Mouse (Mus musculus) cerebellum, adult (tissue): ENCODE measurements around the gene Olfr282.
A peak's percentile ranks its signal among the peaks of the same experiment; 100 is the strongest.
"Not testable (repeated sequence)": the region's sequence is repeated elsewhere in the genome, so short reads cannot be mapped to it uniquely, and the experiment has no call there.

Source experiments
- ATAC-seq: cut with Nextera tagmentation; 2 replicates; pipeline ENCODE4 v1.9.2; 2017; ENCODE audit warnings: mild to moderate bottlenecking, moderate library complexity, mixed read lengths; ENCODE audit not compliant: insufficient number of reproducible peaks, low FRiP score, low TSS enrichment

Olfr282 gene

GRCm38 (mm10) chr15:98430925-98431324, at the start of gene Olfr282:
Gene Olfr282, plus strand, starts transcription at chr15:98431225.
- not testable (repeated sequence) for ATAC-seq

- ATAC-seq = no peak
These were observed 43.4 kb upstream of the Olfr282 start for GRCm38 (mm10) chr15:98387621-98388020.

- ATAC-seq = peak; percentile 20; the same call in 1 of the 2 replicates
These were observed 41.2 kb upstream of the Olfr282 start for GRCm38 (mm10) chr15:98389796-98390195.

- ATAC-seq = no peak
These were observed 39.7 kb upstream of the Olfr282 start for GRCm38 (mm10) chr15:98391081-98391902.

GRCm38 (mm10) chr15:98391903-98392187, 39.2 kb upstream of the Olfr282 start:
- no peak for ATAC-seq

GRCm38 (mm10) chr15:98397136-98397535, 33.9 kb upstream of the Olfr282 start:
- no peak for ATAC-seq

GRCm38 (mm10) chr15:98402356-98402755, 28.7 kb upstream of the Olfr282 start:
- ATAC-seq = no peak

- no peak for ATAC-seq
These were observed 22.5 kb upstream of the Olfr282 start for GRCm38 (mm10) chr15:98408406-98409060.

GRCm38 (mm10) chr15:98409635-98410034, 21.4 kb upstream of the Olfr282 start:
- ATAC-seq = no peak

- no peak for ATAC-seq
These were observed 20.8 kb upstream of the Olfr282 start for GRCm38 (mm10) chr15:98410249-98410648.

GRCm38 (mm10) chr15:98415996-98416395, 15.0 kb upstream of the Olfr282 start:
- ATAC-seq = no peak

GRCm38 (mm10) chr15:98416802-98417201, 14.2 kb upstream of the Olfr282 start:
- not testable (repeated sequence) for ATAC-seq

GRCm38 (mm10) chr15:98417285-98417684, 13.7 kb upstream of the Olfr282 start:
- ATAC-seq = not testable (repeated sequence)

- ATAC-seq = no peak
These were observed 12.9 kb upstream of the Olfr282 start for GRCm38 (mm10) chr15:98418096-98418495.

GRCm38 (mm10) chr15:98420897-98421296, 10.1 kb upstream of the Olfr282 start:
- no peak for ATAC-seq

GRCm38 (mm10) chr15:98424326-98424725, 6.7 kb upstream of the Olfr282 start:
- ATAC-seq = no peak

GRCm38 (mm10) chr15:98424753-98425152, 6.3 kb upstream of the Olfr282 start:
- ATAC-seq = no peak

- ATAC-seq = no peak
These were observed 5.8 kb upstream of the Olfr282 start for GRCm38 (mm10) chr15:98425188-98425587.

- ATAC-seq = no peak
These were observed 13.5 kb downstream of the Olfr282 start for GRCm38 (mm10) chr15:98444561-98444960.

- ATAC-seq = no peak
These were observed 17.5 kb downstream of the Olfr282 start for GRCm38 (mm10) chr15:98448521-98448920.

- no peak for ATAC-seq
These were observed 21.3 kb downstream of the Olfr282 start, which contains the start of gene Olfr281 for GRCm38 (mm10) chr15:98452288-98452687. Gene Olfr281, plus strand, starts transcription at chr15:98452588.

- no peak for ATAC-seq
These were observed 38.6 kb downstream of the Olfr282 start, which contains the start of gene OR5BS1P for GRCm38 (mm10) chr15:98469596-98469995. Gene OR5BS1P, plus strand, starts transcription at chr15:98469896.
